Mouse (Mus musculus) spleen, adult 2 months (tissue): Measurements from ENCODE around the gene Faim2. TPM values are rescaled to one million over a fixed set of nuclear protein-coding genes. Genes with fewer than 3 reads are reported as not detected.

ENCODE experiments used
- DNase-seq, 2 experiments: peaks; one replicate each; pipeline versions ENCODE4 v3.0.0 to v3.0.0-alpha.2; 2012 to 2021; ENCODE audit warnings: low spot score in 2 of 2, low read depth in 1 of 2
- H3K27ac ChIP-seq: fragments of 200-500 bp; 2 replicates; pipeline ENCODE4 v1.5.1; 2012; ENCODE audit warnings: low read length, inconsistent platforms; ENCODE audit not compliant: insufficient read depth
- H3K27me3 ChIP-seq: fragments of 200-500 bp; 2 replicates; pipeline ENCODE4 v1.6.1; 2012; ENCODE audit warnings: mild to moderate bottlenecking, moderate library complexity, low read length, inconsistent platforms; ENCODE audit not compliant: control insufficient read depth, insufficient read depth
- H3K36me3 ChIP-seq: fragments of 200-500 bp; 2 replicates; pipeline ENCODE4 v1.6.1; 2012; ENCODE audit warnings: mild to moderate bottlenecking, low read length, inconsistent platforms; ENCODE audit not compliant: control insufficient read depth, insufficient read depth
- H3K4me1 ChIP-seq: fragments of 200-500 bp; 2 replicates; pipeline ENCODE4 v1.6.1; 2011; ENCODE audit warnings: inconsistent platforms; ENCODE audit not compliant: control insufficient read depth, insufficient read depth, insufficient read length
- H3K4me3 ChIP-seq: fragments of 200-500 bp; 2 replicates; pipeline ENCODE4 v1.5.1; 2011; ENCODE audit warnings: mild to moderate bottlenecking, inconsistent platforms; ENCODE audit not compliant: insufficient read depth, insufficient read length; ENCODE audit errors: extremely low read depth
- CTCF ChIP-seq: fragments of 200-500 bp; IDR thresholded peaks from 2 replicates; pipeline ENCODE4 v1.5.1; 2011; ENCODE audit warnings: mild to moderate bottlenecking, inconsistent platforms; ENCODE audit not compliant: insufficient read depth, insufficient read length, insufficient replicate concordance; ENCODE audit errors: extremely low read depth
- POLR2A ChIP-seq: fragments of 200-500 bp; IDR thresholded peaks from 2 replicates; pipeline ENCODE4 v1.6.1; 2011; ENCODE audit warnings: low read depth, low read length, inconsistent platforms
- WGBS: fragments of 180-500 bp; shearing (Covaris S2); methylation state at CpG from one replicate; pipeline ENCODE4 v1.1.7; 2018; 5-methylcytosine and 5-hydroxymethylcytosine counted together
- polyA plus RNA-seq: library from polyadenylated mRNA; depleted of rRNA; stranded (reverse); fragments of >200 nt; gene quantifications from 2 replicates; pipeline ENCODE4 v1.2.3, GENCODE M21; 2012; rRNA removed

Gene Faim2
- 0.06 TPM in 1 of 2 replicates, not detected in the other for polyA plus RNA-seq

DNA sequence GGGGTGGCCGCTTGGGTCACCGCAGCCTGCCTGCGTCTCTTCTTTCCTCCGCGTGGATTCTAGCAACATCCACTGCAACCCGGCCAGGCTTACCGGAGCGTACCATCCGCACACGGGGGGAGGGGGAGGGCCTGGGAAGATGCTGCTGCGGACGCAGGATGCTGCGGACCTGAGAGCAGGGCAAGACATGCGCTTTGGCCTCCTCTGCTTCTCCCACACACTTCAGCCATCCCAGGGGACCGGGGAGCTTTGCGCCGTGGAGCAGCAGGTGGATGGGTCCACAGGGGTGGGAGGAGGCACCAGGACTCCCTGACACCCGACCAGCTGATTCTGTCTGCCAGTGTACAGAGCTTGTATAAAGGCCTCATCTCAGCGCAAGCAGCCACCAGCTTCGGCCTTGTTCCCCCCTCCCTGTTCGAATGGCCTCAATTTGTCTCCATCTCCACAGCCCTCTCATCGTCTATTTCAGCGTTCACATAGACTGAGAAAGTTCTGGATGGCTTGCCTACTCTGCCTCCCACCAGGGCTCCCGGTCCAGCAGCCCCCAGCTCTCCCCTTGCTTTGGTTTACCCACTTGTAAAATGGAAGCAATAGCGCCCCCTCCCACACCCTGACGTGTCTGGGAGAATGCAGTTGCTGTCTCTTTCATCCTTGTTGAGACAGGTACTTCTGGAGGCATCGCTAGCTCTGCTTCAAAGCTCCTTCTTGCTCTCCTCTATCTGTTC lies at the start of gene Faim2:
TSS of gene Faim2 (minus strand) at position 537 of the 725 bp plus-strand sequence.
- Histone ChIP-seq H3K36me3 (no peaks in the 10 kb centered on the region), H3K4me3 (no peak within 1 kb of the TSS), H3K27me3 (peaks cover 1% of the 10 kb centered on the region; the same call in 1 of the 2 replicates), H3K4me1 (no peaks in the 10 kb centered on the region), H3K27ac (no peak within 1 kb of the TSS)
- no peak for DNase-seq
- WGBS, result 44% methylated on average over 27 of the region's 27 CpGs
- TF ChIP-seq CTCF (no peak), POLR2A (no peak)

DNA sequence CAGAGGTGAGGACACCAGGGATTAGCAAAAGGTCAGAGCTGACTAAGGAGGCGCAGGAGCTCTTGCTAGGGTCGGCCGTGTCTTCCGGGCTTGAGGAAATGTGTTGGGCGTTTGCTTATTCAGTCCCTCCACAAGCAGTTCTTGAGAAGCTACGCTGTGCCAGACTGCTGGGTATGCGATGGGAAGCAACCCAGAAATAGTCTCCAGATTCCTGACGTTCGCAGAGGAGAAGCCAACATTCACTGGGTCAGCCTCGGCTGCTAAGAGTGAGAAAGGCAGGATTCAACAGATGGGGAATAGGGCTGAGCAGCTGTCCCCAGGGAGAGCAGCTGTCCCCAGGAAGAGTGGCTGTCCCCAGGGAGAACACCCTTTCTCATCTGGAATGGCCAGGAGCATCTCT lies 41.2 kb upstream of the Faim2 start:
- DNase-seq, result no peak
- no peaks in the 10 kb centered on the region for H3K27me3 ChIP-seq
- H3K4me1 ChIP-seq, result no peaks in the 10 kb centered on the region
- H3K4me3 ChIP-seq, result no peak overlapping the region
- TF ChIP-seq POLR2A (no peak), CTCF (no peak)
- no peaks in the 10 kb centered on the region for H3K36me3 ChIP-seq
- H3K27ac ChIP-seq, result no peak overlapping the region
- 85% methylated on average over 10 of the region's 10 CpGs for WGBS

DNA sequence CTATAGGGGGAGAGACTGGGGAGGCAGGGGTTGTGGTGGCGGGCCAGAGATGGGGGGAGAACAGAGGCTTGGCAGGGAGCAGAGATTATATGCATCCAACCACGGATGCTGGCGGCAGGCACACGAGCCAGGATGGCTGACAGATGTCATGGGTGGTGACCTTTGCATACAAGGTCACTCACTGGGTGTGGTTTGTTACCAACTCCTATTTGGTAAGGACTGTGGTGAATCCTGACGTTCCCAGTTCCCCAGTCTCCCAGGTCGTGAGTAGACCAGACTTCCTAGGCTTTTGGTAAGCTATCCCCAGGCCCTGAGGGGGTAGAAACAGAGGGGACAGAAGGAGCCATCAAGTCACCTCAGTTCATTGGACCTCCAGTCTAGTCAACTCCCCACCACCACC lies 40.7 kb upstream of the Faim2 start:
- TF ChIP-seq POLR2A, result no peak
- no peak for TF ChIP-seq CTCF
- no peak overlapping the region for H3K27ac ChIP-seq
- 84% methylated on average over 6 of the region's 6 CpGs for WGBS
- H3K27me3 ChIP-seq, result no peaks in the 10 kb centered on the region
- H3K36me3 ChIP-seq, result no peaks in the 10 kb centered on the region
- no peaks in the 10 kb centered on the region for H3K4me1 ChIP-seq
- no peak for DNase-seq
- no peak overlapping the region for H3K4me3 ChIP-seq

DNA sequence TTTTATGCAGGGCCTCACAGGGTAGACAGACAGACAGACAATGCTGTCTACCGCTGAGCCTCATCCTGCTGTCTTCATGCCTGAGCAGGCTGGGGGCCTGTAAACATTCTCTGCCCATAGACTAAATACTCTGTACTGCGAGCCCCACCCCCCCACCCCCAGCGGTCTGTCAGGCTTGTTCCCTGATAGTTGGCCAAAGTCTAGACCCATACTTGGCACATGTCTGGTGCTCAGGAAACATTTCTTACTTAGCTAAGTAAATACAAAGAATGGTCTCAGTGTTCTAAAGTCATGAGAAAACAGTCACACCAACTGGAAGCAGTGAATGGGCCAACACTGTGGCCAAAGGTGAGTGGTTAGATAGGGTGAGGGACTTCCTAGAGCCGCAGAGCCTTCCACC lies 39.4 kb upstream of the Faim2 start:
- no peak for TF ChIP-seq CTCF
- no peak for TF ChIP-seq POLR2A
- 83% methylated on average over 4 of the region's 4 CpGs for WGBS
- no peak for DNase-seq
- Histone ChIP-seq H3K4me1 (no peaks in the 10 kb centered on the region), H3K4me3 (no peak overlapping the region), H3K27ac (no peak overlapping the region), H3K27me3 (no peaks in the 10 kb centered on the region), H3K36me3 (no peaks in the 10 kb centered on the region)

DNA sequence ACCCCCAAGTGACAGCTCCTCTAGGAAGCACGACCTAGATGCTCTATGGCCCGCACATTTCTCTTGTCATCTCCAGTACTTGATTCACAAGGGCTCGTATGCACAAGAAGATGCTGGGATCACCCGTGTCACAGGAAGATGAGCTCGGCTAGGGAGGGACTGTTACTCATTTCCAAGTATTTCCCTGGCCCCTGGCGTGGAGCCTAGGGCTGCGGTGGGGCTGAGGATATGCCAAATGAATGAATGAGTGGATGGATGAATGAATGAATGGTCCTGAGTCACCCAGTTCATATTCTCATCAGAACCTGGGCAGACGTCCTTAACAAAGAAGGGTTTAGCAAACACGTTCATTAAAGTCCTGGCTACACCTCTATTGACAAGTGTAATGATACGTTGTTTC lies 32.3 kb upstream of the Faim2 start:
- no peak for DNase-seq
- Histone ChIP-seq H3K27me3 (no peaks in the 10 kb centered on the region), H3K27ac (no peak overlapping the region), H3K36me3 (no peaks in the 10 kb centered on the region), H3K4me1 (no peaks in the 10 kb centered on the region), H3K4me3 (no peak overlapping the region)
- TF ChIP-seq POLR2A (no peak), CTCF (no peak)
- 81% methylated on average over 10 of the region's 10 CpGs for WGBS

DNA sequence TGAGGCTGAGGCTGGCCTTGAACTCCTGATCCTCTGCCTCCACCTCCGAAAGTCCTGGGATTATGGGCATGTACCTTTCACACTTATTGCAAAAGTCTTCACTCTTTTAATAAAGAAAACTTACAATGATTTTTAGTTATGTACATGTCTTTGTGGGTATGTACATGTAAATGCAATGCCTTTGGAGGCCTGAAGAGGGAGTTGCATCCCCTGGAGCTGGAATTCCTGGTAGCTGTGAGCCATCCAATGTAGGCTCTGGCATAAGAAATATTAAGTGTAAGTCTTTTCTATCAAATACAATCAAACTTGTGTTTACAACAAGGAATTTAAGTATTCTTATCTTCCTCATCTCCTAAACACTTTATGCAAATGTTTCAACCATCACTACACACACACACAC lies 31.0 kb upstream of the Faim2 start:
- WGBS, result 86% methylated on average over 1 of the region's 1 CpGs
- no peaks in the 10 kb centered on the region for H3K27me3 ChIP-seq

DNA sequence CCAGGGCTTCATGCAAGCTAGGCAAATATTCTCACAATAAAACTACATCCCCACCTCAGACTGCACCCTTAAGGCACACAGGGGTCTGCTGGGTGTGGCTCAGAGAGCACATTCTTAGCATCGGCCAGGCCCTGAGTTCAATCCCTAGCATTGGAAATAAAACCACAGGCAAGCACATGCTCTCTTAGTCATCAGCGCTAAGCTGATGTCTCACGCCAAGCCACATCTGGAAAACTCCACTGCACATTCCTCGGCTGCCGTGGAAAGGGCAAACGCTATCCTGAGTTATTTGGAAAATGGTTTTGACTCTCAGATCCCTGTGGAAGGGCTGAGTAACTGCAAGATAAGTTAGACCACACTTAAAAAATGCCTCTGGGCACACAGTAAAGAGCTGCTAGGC lies 25.8 kb upstream of the Faim2 start:
- no peak for DNase-seq
- Histone ChIP-seq H3K27me3 (no peaks in the 10 kb centered on the region), H3K36me3 (no peaks in the 10 kb centered on the region), H3K4me1 (no peaks in the 10 kb centered on the region), H3K27ac (no peak overlapping the region), H3K4me3 (no peak overlapping the region)
- no peak for TF ChIP-seq CTCF
- no peak for TF ChIP-seq POLR2A
- WGBS, result 81% methylated on average over 6 of the region's 6 CpGs

More for the DNA sequence above, 31.0 kb upstream of the Faim2 start:
- no peak overlapping the region for H3K27ac ChIP-seq
- DNase-seq, result no peak
- no peak overlapping the region for H3K4me3 ChIP-seq
- no peaks in the 10 kb centered on the region for H3K4me1 ChIP-seq
- no peak for TF ChIP-seq POLR2A
- TF ChIP-seq CTCF, result no peak
- no peaks in the 10 kb centered on the region for H3K36me3 ChIP-seq
